Mouse (Mus musculus) CH12.LX (cell line): ENCODE results near the gene Card9. TPM values are rescaled to one million over a fixed set of nuclear protein-coding genes. Genes with fewer than 3 reads are reported as not detected.

Experiments used
- DNase-seq: peaks from one replicate; pipeline ENCODE4 v3.0.0-alpha.2; 2013; ENCODE audit errors: extremely low read depth
- H3K27ac ChIP-seq: 2 replicates; pipeline ENCODE4 v1.5.1; 2012; ENCODE audit warnings: low read depth, mild to moderate bottlenecking, control low read depth, moderate library complexity; ENCODE audit not compliant: insufficient read depth
- H3K27me3 ChIP-seq: replicated peaks from 2 replicates; pipeline ENCODE3; 2012; ENCODE audit warnings: inconsistent platforms
- H3K36me3 ChIP-seq, 2 experiments: replicated peaks in 1 of 2; 2 replicates each; pipeline versions ENCODE3 to v1.6.1; 2012; ENCODE audit warnings: inconsistent platforms in 1 of 2, low read length in 1 of 2, mild to moderate bottlenecking in 1 of 2, mixed read lengths in 1 of 2, moderate library complexity in 1 of 2; ENCODE audit not compliant: control insufficient read depth in 1 of 2, insufficient read depth in 1 of 2
- H3K4me1 ChIP-seq, 2 experiments: 2 replicates each; pipeline ENCODE4 v1.6.1; 2012; ENCODE audit warnings: inconsistent platforms in 1 of 2, moderate library complexity in 1 of 2; ENCODE audit not compliant: insufficient read depth in 2 of 2, control insufficient read depth in 1 of 2
- H3K4me2 ChIP-seq: 2 replicates; pipeline ENCODE4 v1.6.1; 2012; ENCODE audit warnings: low read depth, mild to moderate bottlenecking, control low read depth; ENCODE audit not compliant: poor library complexity, insufficient read depth, severe bottlenecking
- H3K4me3 ChIP-seq, 3 experiments: fragments of 150-350 bp in 1 of 3; sonication (generic) in 1 of 3; replicated peaks in 1 of 3; 2 replicates each; pipeline versions ENCODE3 to v1.5.1; 2011 to 2012; ENCODE audit warnings: low read depth in 2 of 3, low read length in 2 of 3, mild to moderate bottlenecking in 2 of 3, moderate library complexity in 2 of 3, control low read depth in 1 of 3, improper control_type of control experiment in 1 of 3, inconsistent platforms in 1 of 3, mixed read lengths in 1 of 3; ENCODE audit not compliant: poor library complexity in 1 of 3
- H3K79me2 ChIP-seq: replicated peaks from 2 replicates; pipeline ENCODE4 v1.6.1; 2012; ENCODE audit warnings: mild to moderate bottlenecking, moderate library complexity; ENCODE audit not compliant: control insufficient read depth, poor library complexity, insufficient read depth, severe bottlenecking; ENCODE audit errors: extremely low read depth
- H3K9ac ChIP-seq: 2 replicates; pipeline ENCODE4 v1.6.1; 2012; ENCODE audit warnings: low read depth, mild to moderate bottlenecking, control low read depth, moderate library complexity; ENCODE audit not compliant: insufficient read depth
- H3K9me3 ChIP-seq: replicated peaks from 2 replicates; pipeline ENCODE3; 2012; ENCODE audit warnings: low read length, inconsistent platforms, mixed read lengths
- BHLHE40 ChIP-seq: IDR thresholded peaks from 2 replicates; pipeline ENCODE4 v1.6.1; 2011; ENCODE audit warnings: mild to moderate bottlenecking, low read depth, low read length, improper control_type of control experiment
- CTCF ChIP-seq, 2 experiments: IDR thresholded peaks in 1 of 2; conservative IDR thresholded peaks in 1 of 2; 2 replicates each; pipeline ENCODE4 v1.5.1; 2011 to 2012; ENCODE audit warnings: low read depth in 2 of 2, low read length in 2 of 2, improper control_type of control experiment in 1 of 2, inconsistent platforms in 1 of 2, mild to moderate bottlenecking in 1 of 2, moderate library complexity in 1 of 2
- E2F4 ChIP-seq: IDR thresholded peaks from 2 replicates; pipeline ENCODE4 v1.6.1; 2011; ENCODE audit warnings: low read depth, low read length, improper control_type of control experiment; ENCODE audit not compliant: insufficient replicate concordance
- EP300 ChIP-seq: IDR thresholded peaks from 2 replicates; pipeline ENCODE4 v1.6.1; 2011; ENCODE audit warnings: low read length, improper control_type of control experiment
- ETS1 ChIP-seq: conservative IDR thresholded peaks from 2 replicates; pipeline ENCODE4 v1.6.1; 2012; ENCODE audit warnings: low read depth, mild to moderate bottlenecking, inconsistent platforms, low read length, improper control_type of control experiment, moderate library complexity
- GABPA ChIP-seq: IDR thresholded peaks from 2 replicates; pipeline ENCODE4 v1.6.1; 2012; ENCODE audit warnings: low read depth, low read length, improper control_type of control experiment, inconsistent platforms; ENCODE audit not compliant: insufficient replicate concordance
- HCFC1 ChIP-seq: IDR thresholded peaks from 2 replicates; pipeline ENCODE4 v1.6.1; 2012; ENCODE audit warnings: low read depth, mild to moderate bottlenecking, inconsistent platforms, low read length, improper control_type of control experiment
- IRF4 ChIP-seq: IDR thresholded peaks from 2 replicates; pipeline ENCODE4 v1.6.1; 2014; ENCODE audit warnings: low read depth, mild to moderate bottlenecking, inconsistent platforms, low read length, improper control_type of control experiment
- JUND ChIP-seq: conservative IDR thresholded peaks from 2 replicates; pipeline ENCODE4 v1.6.1; 2011; ENCODE audit warnings: low read depth, low read length, improper control_type of control experiment
- KAT2A ChIP-seq: IDR thresholded peaks from 2 replicates; pipeline ENCODE4 v1.6.1; 2012; ENCODE audit warnings: low read length, improper control_type of control experiment, inconsistent platforms; ENCODE audit not compliant: insufficient replicate concordance
- MAFK ChIP-seq: IDR thresholded peaks from 2 replicates; pipeline ENCODE4 v1.6.1; 2011; ENCODE audit warnings: low read length, improper control_type of control experiment; ENCODE audit not compliant: insufficient replicate concordance
- MEF2A ChIP-seq: IDR thresholded peaks from 2 replicates; pipeline ENCODE4 v1.6.1; 2014; ENCODE audit warnings: low read depth, mild to moderate bottlenecking, inconsistent platforms, low read length, improper control_type of control experiment, borderline replicate concordance
- MXI1 ChIP-seq: IDR thresholded peaks from 2 replicates; pipeline ENCODE4 v1.6.1; 2011; ENCODE audit warnings: mild to moderate bottlenecking, low read depth, low read length, improper control_type of control experiment
- NRF1 ChIP-seq: IDR thresholded peaks from 2 replicates; pipeline ENCODE4 v1.6.1; 2014; ENCODE audit warnings: low read depth, mild to moderate bottlenecking, inconsistent platforms, low read length, improper control_type of control experiment, moderate library complexity
- PAX5 ChIP-seq: IDR thresholded peaks from 2 replicates; pipeline ENCODE4 v1.6.1; 2012; ENCODE audit warnings: low read length, inconsistent platforms, mixed read lengths
- POLR2AphosphoS2 ChIP-seq: IDR thresholded peaks from 2 replicates; pipeline ENCODE4 v1.6.1; 2011; ENCODE audit warnings: low read depth, low read length, improper control_type of control experiment
- RCOR1 ChIP-seq: conservative IDR thresholded peaks from 2 replicates; pipeline ENCODE4 v1.6.1; 2012; ENCODE audit warnings: low read depth, mild to moderate bottlenecking, inconsistent platforms, low read length, improper control_type of control experiment
- TCF12 ChIP-seq: IDR thresholded peaks from 2 replicates; pipeline ENCODE4 v1.6.1; 2014; ENCODE audit warnings: low read depth, mild to moderate bottlenecking, inconsistent platforms, low read length, improper control_type of control experiment
- UBTF ChIP-seq: IDR thresholded peaks from 2 replicates; pipeline ENCODE4 v1.6.1; 2012; ENCODE audit warnings: low read depth, mild to moderate bottlenecking, inconsistent platforms, low read length, improper control_type of control experiment, moderate library complexity
- ZC3H11A ChIP-seq: IDR thresholded peaks from 2 replicates; pipeline ENCODE4 v1.6.1; 2012; ENCODE audit warnings: low read depth, mild to moderate bottlenecking, inconsistent platforms, low read length, improper control_type of control experiment
- ZMIZ1 ChIP-seq: IDR thresholded peaks from 2 replicates; pipeline ENCODE4 v1.6.1; 2012; ENCODE audit warnings: low read depth, mild to moderate bottlenecking, inconsistent platforms, low read length, improper control_type of control experiment
- ZNF384 ChIP-seq: IDR thresholded peaks from 2 replicates; pipeline ENCODE4 v1.6.1; 2012; ENCODE audit warnings: low read depth, low read length, improper control_type of control experiment, inconsistent platforms
- dilution Hi-C: fragments of 300-500 bp; cut with MboI; formaldehyde crosslinking; loops from 2 replicates; pipeline ENCODE4 v1.14.3; 2020; ENCODE audit warnings: low sequenced_read_pairs; ENCODE audit not compliant: extremely low pct_unique_long_range_greater_than_20kb, extremely low pct_ligation_motif_present
- in situ Hi-C: fragments of 300-500 bp; cut with MboI; formaldehyde crosslinking; loops from 3 replicates; pipeline ENCODE4 v1.14.3; 2019; ENCODE audit warnings: low sequenced_read_pairs, low pct_ligation_motif_present, low pct_unique_long_range_greater_than_20kb, mixed read lengths
- polyA plus RNA-seq: library from polyadenylated mRNA; unstranded; fragments of >175 nt; gene quantifications from 2 replicates; pipeline ENCODE4 v1.2.1, GENCODE M21; 2012; ENCODE audit warnings: low read depth; ENCODE audit not compliant: insufficient read length
- total RNA-seq, 2 experiments: library from RNA; depleted of rRNA; stranded (reverse); fragments of 300-350 nt in 1 of 2; fragments of >200 nt in 1 of 2; gene quantifications; 2 replicates each; pipeline ENCODE4 v1.2.3; 2012 to 2014

Card9 gene
- total and polyA plus RNA-seq, 3 experiments = 0.32 to 0.44 (median 0.42) TPM

DNA sequence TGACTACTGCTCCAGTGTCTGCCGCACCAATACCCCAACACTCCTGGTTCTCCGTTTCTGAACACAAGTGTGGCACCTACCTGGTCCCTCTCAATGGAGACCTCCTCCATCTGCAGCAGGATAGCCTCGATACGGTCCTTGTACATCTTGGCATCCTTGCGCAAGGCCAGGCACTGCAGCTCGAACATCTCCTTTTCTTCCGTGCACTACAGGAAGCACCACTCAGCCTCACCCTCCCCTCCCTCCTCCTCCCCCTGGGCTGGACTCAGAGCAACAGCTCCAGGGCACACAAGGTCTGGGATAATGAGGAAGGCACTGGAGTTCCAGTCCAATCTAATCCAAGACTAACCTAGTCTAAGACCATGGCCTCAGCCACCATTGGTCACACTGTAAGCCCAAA lies 4.0 kb downstream of the Card9 start:
- no peak for DNase-seq
- H3K4me3 ChIP-seq = no peak overlapping the region
- no peaks in the 10 kb centered on the region for H3K27me3 ChIP-seq
- H3K4me2 ChIP-seq = no peak overlapping the region
- no peak for TF ChIP-seq GABPA
- TF ChIP-seq TCF12 = no peak
- TF ChIP-seq UBTF = no peak
- no peak for TF ChIP-seq JUND
- TF ChIP-seq MXI1 = no peak
- TF ChIP-seq IRF4 = no peak
- TF ChIP-seq PAX5 = no peak
- TF ChIP-seq MAFK = no peak
- TF ChIP-seq KAT2A = no peak
- no peak for TF ChIP-seq ZMIZ1
- TF ChIP-seq ETS1 = no peak
- no peak for TF ChIP-seq E2F4
- in situ Hi-C loops (no loop called here), dilution Hi-C loops (no loop called here)
- no peaks in the 10 kb centered on the region for H3K9me3 ChIP-seq
- no peaks in the 10 kb centered on the region for H3K79me2 ChIP-seq
- no peak overlapping the region for H3K27ac ChIP-seq
- H3K36me3 ChIP-seq = peaks cover 0 to 49% of the 10 kb centered on the region in 2 experiments
- H3K9ac ChIP-seq = no peak overlapping the region
- H3K4me1 ChIP-seq = peaks cover 4 to 7% of the 10 kb centered on the region in 2 experiments

DNA sequence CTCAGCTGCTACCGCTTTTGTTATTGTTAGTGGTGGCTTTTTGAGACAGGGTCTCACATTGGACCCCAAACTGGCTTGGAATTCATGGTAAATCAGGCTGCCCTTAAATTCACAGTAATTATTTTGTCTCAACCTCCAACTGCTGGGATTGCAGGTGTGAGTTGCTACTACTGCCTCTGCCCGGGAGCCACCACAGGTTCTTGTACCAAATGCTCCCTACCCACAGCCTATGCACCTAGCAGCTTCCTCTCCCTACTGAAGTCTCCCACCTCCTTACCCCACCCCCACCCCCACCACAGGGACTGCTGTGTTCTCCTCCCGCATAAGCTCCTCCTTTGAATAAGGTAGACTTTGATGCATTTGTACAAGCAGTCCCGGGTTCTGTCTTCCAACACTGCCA lies 4.5 kb downstream of the Card9 start:
- peaks cover 4 to 7% of the 10 kb centered on the region in 2 experiments for H3K4me1 ChIP-seq
- in situ Hi-C loops (no loop called here), dilution Hi-C loops (no loop called here)
- DNase-seq = no peak
- H3K27me3 ChIP-seq = no peaks in the 10 kb centered on the region
- no peak overlapping the region for H3K4me2 ChIP-seq
- no peaks in the 10 kb centered on the region for H3K9me3 ChIP-seq
- H3K79me2 ChIP-seq = no peaks in the 10 kb centered on the region
- peaks cover 0 to 46% of the 10 kb centered on the region in 2 experiments for H3K36me3 ChIP-seq
- H3K27ac ChIP-seq = no peak overlapping the region
- TF ChIP-seq NRF1 = no peak
- no peak for TF ChIP-seq BHLHE40
- TF ChIP-seq RCOR1 = no peak
- no peak for TF ChIP-seq ZNF384
- no peak for TF ChIP-seq POLR2AphosphoS2
- no peak for TF ChIP-seq EP300
- no peak for TF ChIP-seq HCFC1
- TF ChIP-seq MEF2A = no peak
- no peak for TF ChIP-seq CTCF (conservative IDR thresholded peaks at IDR 0.05 in 1 of 2, IDR thresholded peaks at IDR 0.05 in 1 of 2; ENCODE audit: low read depth in 2 of 2, low read length in 2 of 2)
- TF ChIP-seq TCF12 = no peak
- TF ChIP-seq ZC3H11A = no peak
- H3K4me3 ChIP-seq = no peak overlapping the region
- H3K9ac ChIP-seq = no peak overlapping the region
